Mouse (Mus musculus): ENCODE measurements around the gene Abca7. TPM values are rescaled to one million over a fixed set of nuclear protein-coding genes. Genes with fewer than 3 reads are reported as not detected.
"Not testable (repeated sequence)": the region's sequence is repeated elsewhere in the genome, so short reads cannot be mapped to it uniquely, and the experiment has no call there.

Gene Abca7
- polyA plus RNA-seq (2015; fragmentation: Nextera tagmentation; extraction: Ambion mirVana), result 4.8 and 5.4 TPM in 2 replicates

DNA sequence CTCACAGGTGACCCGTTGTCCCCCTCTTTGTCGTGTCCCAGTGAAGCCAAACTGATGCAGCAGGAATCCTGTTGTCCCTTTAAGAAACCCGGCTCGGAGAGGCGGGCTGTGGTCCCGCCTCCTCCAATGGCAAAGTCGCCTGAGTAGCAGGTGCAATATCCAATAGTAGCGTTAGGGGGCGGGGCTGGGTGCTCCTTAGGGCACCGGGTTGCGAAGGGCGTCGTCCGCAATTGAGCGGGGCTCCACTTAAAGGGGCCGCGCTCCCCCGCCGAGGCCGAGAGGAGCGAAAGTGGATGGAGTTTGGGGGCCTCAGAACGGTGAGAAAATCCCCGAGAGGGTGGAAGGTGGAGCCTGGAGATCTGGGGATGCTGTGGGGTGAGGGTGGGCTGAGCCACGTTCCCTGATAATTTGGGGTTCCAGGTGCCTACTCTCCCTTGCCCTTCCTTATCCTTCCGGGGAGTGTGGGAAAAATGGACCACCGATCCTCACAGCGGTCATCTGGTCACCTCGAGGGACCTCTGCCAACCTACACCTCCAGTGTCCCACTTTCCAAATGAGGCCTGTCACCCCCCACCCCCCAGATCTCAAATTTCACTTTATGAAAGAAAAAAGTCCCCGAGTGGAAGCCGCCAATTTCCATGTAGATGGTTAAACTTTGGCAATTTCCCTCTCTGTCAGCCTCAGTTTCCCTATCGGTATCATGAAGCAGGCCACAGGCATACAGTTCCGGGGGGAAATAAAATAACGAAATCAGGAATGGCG lies at the start of gene Abca7:
Gene Abca7, plus strand, starts transcription at position 223 of the 762 bp plus-strand sequence.
- Histone ChIP-seq H3K36me3 (no peaks in the 10 kb centered on the region), H3K4me2 (peak within 1 kb of the TSS; percentile 81), H3K27me3 (peaks cover 4% of the 10 kb centered on the region), H3K4me1 (replicated peaks) (peaks cover 29% of the 10 kb centered on the region), H3K4me3 (peak within 1 kb of the TSS; percentile 54), H3K9ac (peak within 1 kb of the TSS; percentile 46), H3K27ac (replicated peaks) (peak within 1 kb of the TSS; percentile 69), H3K9me3 (no peaks in the 10 kb centered on the region)
- ATAC-seq (ENCODE audit: low FRiP score, low read depth), result peak; percentile 90
- under 1% methylated on average over 34 of the region's 34 CpGs for WGBS

GRCm38 (mm10) chr10:79946752-79947322 lies 49.5 kb upstream of the Abca7 start:
- Histone ChIP-seq H3K9me3 (no peaks in the 10 kb centered on the region), H3K9ac (no peak overlapping the region), H3K36me3 (peaks cover 20% of the 10 kb centered on the region), H3K27ac (replicated peaks) (no peak overlapping the region), H3K27me3 (no peaks in the 10 kb centered on the region), H3K4me3 (no peak overlapping the region), H3K4me2 (no peak overlapping the region), H3K4me1 (replicated peaks) (peaks cover 16% of the 10 kb centered on the region)
- no peak for ATAC-seq (ENCODE audit: low FRiP score, low read depth)
- 18% methylated on average over 7 of the region's 7 CpGs for WGBS

GRCm38 (mm10) chr10:79947502-79947901 lies 48.8 kb upstream of the Abca7 start:
- Histone ChIP-seq H3K9me3 (no peaks in the 10 kb centered on the region), H3K9ac (no peak overlapping the region), H3K27ac (replicated peaks) (no peak overlapping the region), H3K36me3 (peaks cover 20% of the 10 kb centered on the region), H3K4me3 (no peak overlapping the region), H3K4me1 (replicated peaks) (peaks cover 16% of the 10 kb centered on the region), H3K4me2 (no peak overlapping the region), H3K27me3 (no peaks in the 10 kb centered on the region)
- WGBS, result 65% methylated on average over 6 of the region's 6 CpGs
- no peak for ATAC-seq (ENCODE audit: low FRiP score, low read depth)

GRCm38 (mm10) chr10:79949873-79950272 lies 46.4 kb upstream of the Abca7 start:
- Histone ChIP-seq H3K27me3 (no peaks in the 10 kb centered on the region), H3K9me3 (no peaks in the 10 kb centered on the region), H3K4me3 (no peak overlapping the region), H3K4me2 (no peak overlapping the region), H3K9ac (no peak overlapping the region), H3K36me3 (peaks cover 20% of the 10 kb centered on the region), H3K4me1 (replicated peaks) (peaks cover 16% of the 10 kb centered on the region), H3K27ac (replicated peaks) (no peak overlapping the region)
- ATAC-seq (ENCODE audit: low FRiP score, low read depth), result no peak
- WGBS, result 96% methylated on average over 4 of the region's 4 CpGs

DNA sequence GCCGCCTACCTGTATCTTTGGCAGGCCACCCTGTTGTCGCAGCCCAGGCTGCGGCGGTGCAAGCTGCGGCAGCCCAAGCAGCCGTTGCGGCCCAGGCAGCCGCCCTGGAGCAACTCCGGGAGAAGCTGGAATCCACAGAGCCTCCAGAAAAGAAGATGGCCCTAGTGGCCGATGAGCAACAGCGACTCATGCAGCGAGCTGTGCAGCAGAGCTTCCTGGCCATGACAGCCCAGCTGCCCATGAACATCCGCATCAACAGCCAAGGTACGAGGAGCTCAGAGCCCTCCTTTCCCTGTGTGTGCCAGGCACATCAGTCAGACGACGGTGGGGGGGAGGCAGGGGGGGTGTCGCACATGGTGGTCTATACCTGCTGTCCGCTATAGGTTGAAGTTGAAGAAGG lies 45.6 kb upstream of the Abca7 start:
- Histone ChIP-seq H3K9me3 (no peaks in the 10 kb centered on the region), H3K4me3 (no peak overlapping the region), H3K4me1 (replicated peaks) (peaks cover 12% of the 10 kb centered on the region), H3K9ac (no peak overlapping the region), H3K36me3 (peaks cover 20% of the 10 kb centered on the region), H3K27me3 (no peaks in the 10 kb centered on the region), H3K27ac (replicated peaks) (no peak overlapping the region), H3K4me2 (no peak overlapping the region)
- 84% methylated on average over 17 of the region's 18 CpGs for WGBS
- ATAC-seq (ENCODE audit: low FRiP score, low read depth), result no peak

GRCm38 (mm10) chr10:79953946-79954345 lies 42.3 kb upstream of the Abca7 start:
- 0 out of 2 replicates have a peak, but pooled peaks cover 2% of the 10 kb centered on the region for H3K27me3 ChIP-seq
- no peaks in the 10 kb centered on the region for H3K9me3 ChIP-seq
- H3K4me1 ChIP-seq (replicated peaks), result no peaks in the 10 kb centered on the region
- no peak overlapping the region for H3K9ac ChIP-seq
- no peak for ATAC-seq (ENCODE audit: low FRiP score, low read depth)
- WGBS, result 87% methylated on average over 6 of the region's 6 CpGs
- no peak overlapping the region for H3K4me2 ChIP-seq
- no peak overlapping the region for H3K27ac ChIP-seq (replicated peaks)
- H3K4me3 ChIP-seq, result no peak overlapping the region
- peaks cover 17% of the 10 kb centered on the region for H3K36me3 ChIP-seq

DNA sequence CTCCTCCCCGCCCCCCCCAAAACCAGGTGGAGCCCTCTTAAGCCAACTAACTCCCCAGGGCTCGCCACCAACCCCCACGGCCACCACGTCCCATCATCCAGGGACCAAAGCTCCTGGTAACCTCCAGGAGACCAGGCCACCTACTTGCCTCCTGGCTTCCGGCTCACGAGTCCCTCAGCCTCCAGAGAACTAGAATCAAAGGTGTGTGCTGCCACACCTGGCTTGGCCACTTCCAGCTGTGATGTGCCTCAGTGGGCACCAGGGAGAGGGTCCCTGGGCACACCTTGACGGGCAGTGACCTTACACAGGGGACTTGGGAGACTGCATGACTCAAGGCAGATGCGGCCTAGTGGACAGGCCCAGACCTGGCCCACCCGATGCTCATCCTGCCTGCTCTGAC lies 40.6 kb upstream of the Abca7 start:
- H3K36me3 ChIP-seq, result peaks cover 8% of the 10 kb centered on the region
- H3K4me1 ChIP-seq (replicated peaks), result peaks cover 3% of the 10 kb centered on the region
- 0 out of 2 replicates have a peak, but pooled peaks cover 2% of the 10 kb centered on the region for H3K27me3 ChIP-seq
- no peak overlapping the region for H3K4me2 ChIP-seq
- H3K27ac ChIP-seq (replicated peaks), result no peak overlapping the region
- ATAC-seq (ENCODE audit: low FRiP score, low read depth), result no peak
- 84% methylated on average over 9 of the region's 9 CpGs for WGBS
- no peaks in the 10 kb centered on the region for H3K9me3 ChIP-seq
- H3K4me3 ChIP-seq, result no peak overlapping the region
- no peak overlapping the region for H3K9ac ChIP-seq

GRCm38 (mm10) chr10:79956643-79957154 lies 39.6 kb upstream of the Abca7 start:
- Histone ChIP-seq H3K27me3 (0 out of 2 replicates have a peak, but pooled peaks cover 2% of the 10 kb centered on the region), H3K36me3 (no peaks in the 10 kb centered on the region), H3K4me2 (no peak overlapping the region), H3K9ac (no peak overlapping the region), H3K4me1 (replicated peaks) (peaks cover 12% of the 10 kb centered on the region), H3K4me3 (no peak overlapping the region), H3K9me3 (no peaks in the 10 kb centered on the region), H3K27ac (replicated peaks) (no peak overlapping the region)
- WGBS, result 20% methylated on average over 4 of the region's 4 CpGs
- no peak for ATAC-seq (ENCODE audit: low FRiP score, low read depth)

DNA sequence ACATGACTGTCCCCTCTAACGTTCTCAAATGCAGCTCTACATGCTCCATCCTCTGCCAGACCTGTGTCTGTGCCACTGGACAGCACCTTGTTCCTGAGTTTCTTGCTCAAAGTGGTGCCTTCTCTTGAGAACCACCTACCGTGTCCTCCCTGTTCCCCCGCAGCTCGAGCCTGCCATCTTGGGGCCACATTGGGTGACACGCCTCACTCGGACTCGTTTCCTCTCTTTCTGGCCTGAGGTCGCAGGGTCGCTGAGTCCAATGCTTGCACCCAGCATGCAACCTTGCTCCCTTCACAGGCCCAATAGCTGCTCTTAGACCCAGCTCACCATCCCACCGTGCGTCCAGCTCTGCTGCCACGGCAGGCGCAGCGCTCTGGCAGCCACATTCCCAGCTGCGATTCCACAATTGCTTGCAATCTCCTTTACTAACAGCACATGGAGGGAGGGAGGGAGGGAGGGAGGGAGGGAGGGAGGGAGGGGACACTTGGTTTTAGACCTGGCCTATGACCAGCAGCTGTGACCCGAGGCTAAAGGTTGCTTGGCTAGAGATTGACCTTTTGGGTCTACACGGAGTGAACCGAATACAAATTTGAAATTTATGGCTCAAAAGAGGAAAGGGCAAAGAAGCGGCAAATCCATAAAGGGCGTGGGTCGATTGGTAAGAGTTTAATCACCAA lies 38.0 kb upstream of the Abca7 start:
- no peak overlapping the region for H3K4me3 ChIP-seq
- ATAC-seq (ENCODE audit: low FRiP score, low read depth), result no peak
- H3K27ac ChIP-seq (replicated peaks), result no peak overlapping the region
- H3K36me3 ChIP-seq, result peaks cover 9% of the 10 kb centered on the region
- H3K9ac ChIP-seq, result no peak overlapping the region
- H3K4me1 ChIP-seq (replicated peaks), result peaks cover 12% of the 10 kb centered on the region
- WGBS, result 10% methylated on average over 21 of the region's 21 CpGs
- H3K4me2 ChIP-seq, result no peak overlapping the region
- H3K27me3 ChIP-seq, result 0 out of 2 replicates have a peak, but pooled peaks cover 2% of the 10 kb centered on the region
- no peaks in the 10 kb centered on the region for H3K9me3 ChIP-seq

DNA sequence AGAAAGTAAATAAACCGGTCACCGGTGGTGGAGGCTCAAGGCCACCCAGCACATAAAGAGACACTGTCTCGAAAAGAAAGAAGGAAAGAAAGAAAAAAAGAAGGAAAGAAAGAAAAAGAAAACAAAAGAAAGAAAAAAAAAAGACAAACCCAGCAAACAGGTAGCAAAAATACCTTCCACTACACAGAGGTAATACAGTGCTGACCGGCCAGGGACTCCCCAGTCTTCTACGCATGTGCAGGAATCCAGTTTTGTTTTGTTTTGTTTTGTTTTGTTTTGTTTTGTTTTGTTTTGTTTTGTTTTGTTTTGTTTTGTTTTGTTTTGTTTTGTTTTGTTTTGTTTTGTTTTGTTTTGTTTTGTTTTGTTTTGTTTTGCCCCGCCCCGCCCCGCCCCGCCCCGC lies 36.9 kb upstream of the Abca7 start:
- H3K27ac ChIP-seq (replicated peaks); H3K27me3 ChIP-seq; H3K9ac ChIP-seq; ATAC-seq (ENCODE audit: low FRiP score, low read depth); H3K9me3 ChIP-seq: not testable (repeated sequence)
- Histone ChIP-seq H3K4me1 (replicated peaks) (peaks cover 12% of the 10 kb centered on the region), H3K4me3 (peak overlapping the region; percentile 91; the same call in 1 of the 2 replicates), H3K36me3 (peaks cover 12% of the 10 kb centered on the region), H3K4me2 (peak overlapping the region; percentile 84)
- WGBS, result 35% methylated on average over 10 of the region's 10 CpGs

DNA sequence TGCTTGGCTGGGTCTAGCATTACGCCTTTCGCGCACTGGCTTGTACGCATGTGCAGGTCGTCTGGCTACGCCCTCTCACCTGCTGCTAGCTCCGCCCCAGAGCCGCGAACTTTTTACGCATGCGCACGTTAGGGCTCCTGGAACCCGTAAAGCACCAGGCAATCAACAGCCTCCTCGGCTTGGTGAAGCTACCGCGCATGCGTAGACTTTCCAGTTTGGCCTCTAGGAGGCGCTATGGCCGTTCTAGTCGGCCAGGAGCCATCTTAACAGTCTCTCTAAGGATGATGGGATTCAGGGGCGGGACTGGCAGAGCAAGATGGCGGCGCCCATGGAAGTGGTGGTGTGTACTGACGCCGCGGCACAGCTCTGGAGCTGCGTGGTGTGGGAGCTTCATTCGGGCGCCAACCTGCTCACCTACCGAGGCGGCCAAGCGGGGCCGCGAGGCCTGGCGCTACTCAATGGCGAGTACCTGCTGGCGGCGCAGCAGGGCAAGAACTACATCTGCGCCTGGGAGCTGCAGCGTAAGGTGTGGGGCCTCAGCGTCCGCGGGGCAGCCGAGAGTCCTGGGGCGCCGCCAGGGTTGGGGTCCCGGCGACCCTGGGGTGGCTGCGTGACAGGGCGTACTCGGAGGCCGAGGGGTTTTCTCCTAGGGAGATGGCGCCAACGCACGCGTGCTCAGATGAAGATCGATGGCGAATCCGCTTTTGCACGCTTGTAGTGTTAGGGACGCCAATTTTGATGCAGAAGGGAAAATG lies 36.3 kb upstream of the Abca7 start, which contains the start of gene Wdr18:
Gene Wdr18, plus strand, starts transcription at position 306 of the 755 bp plus-strand sequence.
- peak within 1 kb of the TSS; percentile 84 for H3K4me2 ChIP-seq
- under 1% methylated on average over 61 of the region's 61 CpGs for WGBS
- peak; percentile 96 for ATAC-seq (ENCODE audit: low FRiP score, low read depth)
- H3K4me3 ChIP-seq, result peak within 1 kb of the TSS; percentile 91
- peak within 1 kb of the TSS; percentile 83 for H3K9ac ChIP-seq
- peaks cover 16% of the 10 kb centered on the region for H3K36me3 ChIP-seq
- H3K4me1 ChIP-seq (replicated peaks), result peaks cover 12% of the 10 kb centered on the region
- H3K9me3 ChIP-seq, result no peaks in the 10 kb centered on the region
- H3K27me3 ChIP-seq, result 0 out of 2 replicates have a peak, but pooled peaks cover 2% of the 10 kb centered on the region
- H3K27ac ChIP-seq (replicated peaks), result peak within 1 kb of the TSS; percentile 75

Data from hindbrain, embryonic 15.5 days (tissue).